Mouse (Mus musculus) midbrain, embryonic 16.5 days (tissue): ENCODE data around the gene Ptprn2. TPM values are rescaled to one million over a fixed set of nuclear protein-coding genes. Genes with fewer than 3 reads are reported as not detected.

Experiments
- ATAC-seq: fragments of 200-750 bp; cut with Nextera tagmentation; 2 replicates; pipeline ENCODE4 v1.8.0; 2017; ENCODE audit warnings: moderate TSS enrichment
- H3K27ac ChIP-seq: fragments of 300-500 bp; sonication (generic); 2 replicates; pipeline ENCODE4 v1.5.1; 2014; ENCODE audit warnings: mild to moderate bottlenecking, low read length, mixed read lengths
- H3K27me3 ChIP-seq: fragments of 300-500 bp; sonication (generic); 2 replicates; pipeline ENCODE4 v1.6.1; 2014; ENCODE audit warnings: low read depth, low read length, mixed read lengths; ENCODE audit not compliant: control insufficient read depth, insufficient read depth
- H3K36me3 ChIP-seq: fragments of 300-500 bp; sonication (generic); 2 replicates; pipeline ENCODE4 v1.6.1; 2014; ENCODE audit warnings: mild to moderate bottlenecking, low read length, moderate library complexity, mixed read lengths; ENCODE audit not compliant: control insufficient read depth, insufficient read depth
- H3K4me1 ChIP-seq: fragments of 300-500 bp; sonication (generic); 2 replicates; pipeline ENCODE4 v1.6.1; 2014; ENCODE audit warnings: mild to moderate bottlenecking, low read length, mixed read lengths; ENCODE audit not compliant: control insufficient read depth, insufficient read depth
- H3K4me2 ChIP-seq: fragments of 300-500 bp; sonication (generic); 2 replicates; pipeline ENCODE4 v1.6.1; 2014; ENCODE audit warnings: mild to moderate bottlenecking, low read length, mixed read lengths
- H3K4me3 ChIP-seq: fragments of 300-500 bp; sonication (generic); 2 replicates; pipeline ENCODE4 v1.5.1; 2014; ENCODE audit warnings: low read depth, mild to moderate bottlenecking, low read length, moderate library complexity, mixed read lengths
- H3K9ac ChIP-seq: fragments of 300-500 bp; sonication (generic); 2 replicates; pipeline ENCODE4 v1.6.1; 2014; ENCODE audit warnings: low read depth, low read length, mixed read lengths
- H3K9me3 ChIP-seq: fragments of 300-500 bp; sonication (generic); replicated peaks from 2 replicates; pipeline ENCODE4 v1.6.1; 2014; ENCODE audit warnings: mild to moderate bottlenecking, low read length, mixed read lengths; ENCODE audit not compliant: control insufficient read depth, poor library complexity, severe bottlenecking
- WGBS: fragments of 180-500 bp; shearing (Covaris S2); extraction: QIAGEN DNeasy Blood & Tissue Kit; methylation state at CpG from one replicate; pipeline ENCODE4 v1.1.7; 2014; 5-methylcytosine and 5-hydroxymethylcytosine counted together
- polyA plus RNA-seq: library from polyadenylated mRNA; unstranded; fragments of >200 nt; fragmentation: Nextera tagmentation; extraction: Ambion mirVana; gene quantifications from 2 replicates; pipeline ENCODE4 v1.2.1, GENCODE M21; 2015

The Ptprn2 gene
- polyA plus RNA-seq, 1 experiment from 2014 or later: 15.6 TPM

- Histone ChIP-seq H3K4me3 (no peak overlapping the region), H3K4me2 (no peak overlapping the region), H3K27me3 (no peaks in the 10 kb centered on the region), H3K9me3 (no peaks in the 10 kb centered on the region), H3K4me1 (peaks cover 40% of the 10 kb centered on the region), H3K27ac (peak overlapping the region; percentile 67), H3K36me3 (peaks cover 7% of the 10 kb centered on the region; the same call in 1 of the 2 replicates), H3K9ac (peak overlapping the region; percentile 20; the same call in 1 of the 2 replicates)
- WGBS: 29% methylated on average over 4 of the region's 4 CpGs
- ATAC-seq: no peak
These were observed 783.8 kb downstream of the Ptprn2 start for GRCm38 (mm10) chr12:117269310-117269709.

GRCm38 (mm10) chr12:117270199-117270598 is 784.7 kb downstream of the Ptprn2 start:
- no peak for ATAC-seq
- H3K4me2 ChIP-seq: no peak overlapping the region
- no peaks in the 10 kb centered on the region for H3K9me3 ChIP-seq
- peaks cover 7% of the 10 kb centered on the region; the same call in 1 of the 2 replicates for H3K36me3 ChIP-seq
- WGBS: 85% methylated on average over 4 of the region's 4 CpGs
- no peak overlapping the region for H3K9ac ChIP-seq
- peaks cover 46% of the 10 kb centered on the region for H3K4me1 ChIP-seq
- H3K4me3 ChIP-seq: no peak overlapping the region
- no peaks in the 10 kb centered on the region for H3K27me3 ChIP-seq
- peak overlapping the region; percentile 67 for H3K27ac ChIP-seq

- peak; percentile 68 for ATAC-seq
- Histone ChIP-seq H3K9me3 (no peaks in the 10 kb centered on the region), H3K27ac (peak overlapping the region; percentile 83), H3K27me3 (no peaks in the 10 kb centered on the region), H3K4me2 (no peak overlapping the region), H3K9ac (peak overlapping the region; percentile 42; the same call in 1 of the 2 replicates), H3K4me3 (no peak overlapping the region), H3K4me1 (peaks cover 46% of the 10 kb centered on the region), H3K36me3 (peaks cover 9% of the 10 kb centered on the region; the same call in 1 of the 2 replicates)
- WGBS: 8% methylated on average over 4 of the region's 4 CpGs
These were observed 787.6 kb downstream of the Ptprn2 start for GRCm38 (mm10) chr12:117273166-117273565.

GRCm38 (mm10) chr12:117274576-117274975 is 789.1 kb downstream of the Ptprn2 start:
- no peak overlapping the region for H3K4me2 ChIP-seq
- ATAC-seq: peak; percentile 16
- no peak overlapping the region for H3K9ac ChIP-seq
- H3K27me3 ChIP-seq: no peaks in the 10 kb centered on the region
- H3K4me3 ChIP-seq: no peak overlapping the region
- WGBS: 49% methylated on average over 5 of the region's 5 CpGs
- peaks cover 9% of the 10 kb centered on the region; the same call in 1 of the 2 replicates for H3K36me3 ChIP-seq
- H3K9me3 ChIP-seq: no peaks in the 10 kb centered on the region
- H3K27ac ChIP-seq: peak overlapping the region; percentile 83
- peaks cover 34% of the 10 kb centered on the region for H3K4me1 ChIP-seq

- Histone ChIP-seq H3K9ac (no peak overlapping the region), H3K9me3 (no peaks in the 10 kb centered on the region), H3K27ac (no peak overlapping the region), H3K4me1 (peaks cover 13% of the 10 kb centered on the region), H3K27me3 (no peaks in the 10 kb centered on the region), H3K4me2 (no peak overlapping the region), H3K36me3 (peaks cover 6% of the 10 kb centered on the region), H3K4me3 (no peak overlapping the region)
- no peak for ATAC-seq
- 91% methylated on average over 3 of the region's 3 CpGs for WGBS
These were observed 795.3 kb downstream of the Ptprn2 start for GRCm38 (mm10) chr12:117280790-117281189.

- Histone ChIP-seq H3K36me3 (peaks cover 4% of the 10 kb centered on the region), H3K4me2 (no peak overlapping the region), H3K27ac (peak overlapping the region; percentile 38; the same call in 1 of the 2 replicates), H3K9me3 (no peaks in the 10 kb centered on the region), H3K4me1 (peaks cover 13% of the 10 kb centered on the region), H3K9ac (no peak overlapping the region), H3K27me3 (no peaks in the 10 kb centered on the region), H3K4me3 (no peak overlapping the region)
- ATAC-seq: no peak
- WGBS: 80% methylated on average over 2 of the region's 2 CpGs
These were observed 797.1 kb downstream of the Ptprn2 start for GRCm38 (mm10) chr12:117282659-117283058.

- H3K27me3 ChIP-seq: no peaks in the 10 kb centered on the region
- WGBS: 75% methylated on average over 2 of the region's 2 CpGs
- H3K27ac ChIP-seq: no peak overlapping the region
- H3K4me3 ChIP-seq: no peak overlapping the region
- no peak overlapping the region for H3K9ac ChIP-seq
- no peaks in the 10 kb centered on the region for H3K9me3 ChIP-seq
- peaks cover 9% of the 10 kb centered on the region; the same call in 1 of the 2 replicates for H3K4me1 ChIP-seq
- no peaks in the 10 kb centered on the region for H3K36me3 ChIP-seq
- ATAC-seq: no peak
- no peak overlapping the region for H3K4me2 ChIP-seq
These were observed 801.9 kb downstream of the Ptprn2 start for GRCm38 (mm10) chr12:117287456-117287855.

GRCm38 (mm10) chr12:117291943-117292342 is 806.4 kb downstream of the Ptprn2 start:
- no peak overlapping the region for H3K9ac ChIP-seq
- H3K9me3 ChIP-seq: no peaks in the 10 kb centered on the region
- H3K36me3 ChIP-seq: no peaks in the 10 kb centered on the region
- WGBS: 74% methylated on average over 3 of the region's 3 CpGs
- ATAC-seq: no peak
- H3K4me1 ChIP-seq: no peaks in the 10 kb centered on the region
- no peak overlapping the region for H3K27ac ChIP-seq
- H3K4me2 ChIP-seq: no peak overlapping the region
- no peaks in the 10 kb centered on the region for H3K27me3 ChIP-seq
- H3K4me3 ChIP-seq: no peak overlapping the region

GRCm38 (mm10) chr12:117296792-117297191 is 811.3 kb downstream of the Ptprn2 start:
- no peak overlapping the region for H3K9ac ChIP-seq

More at GRCm38 (mm10) chr12:117296792-117297191, 811.3 kb downstream of the Ptprn2 start:
- H3K4me1 ChIP-seq: no peaks in the 10 kb centered on the region
- WGBS: 59% methylated on average over 2 of the region's 2 CpGs
- H3K4me3 ChIP-seq: no peak overlapping the region
- ATAC-seq: no peak
- H3K27me3 ChIP-seq: no peaks in the 10 kb centered on the region
- H3K27ac ChIP-seq: no peak overlapping the region
- no peak overlapping the region for H3K4me2 ChIP-seq
- H3K9me3 ChIP-seq: no peaks in the 10 kb centered on the region
- no peaks in the 10 kb centered on the region for H3K36me3 ChIP-seq
